In genomic region chr16:85166205-85166604, GRCm38 (mm10) we compare ENCODE assay signal across 14 mouse cellular contexts.
"Had no signal": no experiment of that assay in that cellular context is flagged by ENCODE, and none has a peak within 500 bp of the region (broad histone marks: within the 10 kb centered on the region; RNA-seq: fewer than 3 reads in every experiment).

No protein-coding gene starts in this region.

- H3K9ac ChIP-seq: limb, embryonic 12.5 days; limb, embryonic 15.5 days; liver, embryonic 14.5 days; liver, postnatal 0 days; lung, embryonic 14.5 days; midbrain, embryonic 12.5 days; midbrain, embryonic 15.5 days had no signal

- H3K4me3 ChIP-seq: limb, embryonic 12.5 days; limb, embryonic 15.5 days; midbrain, embryonic 12.5 days; midbrain, embryonic 15.5 days had no signal

- DNase-seq: left cerebral cortex, postnatal 4 days; liver, postnatal 0 days; lung, embryonic 14.5 days; thymus, adult 18-20 months; thymus, postnatal 36 days had no signal

- ATAC-seq: intestine, postnatal 0 days; liver, postnatal 0 days; lung, postnatal 0 days; midbrain, embryonic 15.5 days had no signal

- H3K27ac ChIP-seq: limb, embryonic 12.5 days; limb, embryonic 15.5 days; liver, embryonic 14.5 days; macrophage; midbrain, embryonic 12.5 days; midbrain, embryonic 15.5 days had no signal

- H3K27me3 ChIP-seq: limb, embryonic 12.5 days; limb, embryonic 15.5 days; midbrain, embryonic 12.5 days; midbrain, embryonic 15.5 days had no signal

- H3K9me3 ChIP-seq: limb, embryonic 12.5 days; limb, embryonic 15.5 days; midbrain, embryonic 12.5 days; midbrain, embryonic 15.5 days had no signal

- H3K4me2 ChIP-seq: limb, embryonic 12.5 days; limb, embryonic 15.5 days; liver, embryonic 11.5 days; lung, embryonic 14.5 days; midbrain, embryonic 12.5 days; midbrain, embryonic 15.5 days had no signal
